Mouse (Mus musculus) erythroblast, embryonic 14.5 days (primary cell): ENCODE data around the gene Ric3. TPM values are rescaled to one million over a fixed set of nuclear protein-coding genes. Genes with fewer than 3 reads are reported as not detected.
A peak's percentile ranks its signal among the peaks of the same experiment; 100 is the strongest.
"Not testable (repeated sequence)": the region's sequence is repeated elsewhere in the genome, so short reads cannot be mapped to it uniquely, and the experiment has no call there.

Source experiments
- H3K27me3 ChIP-seq: 2 replicates; pipeline ENCODE4 v1.6.1; 2012; ENCODE audit warnings: inconsistent platforms; ENCODE audit not compliant: control insufficient read depth
- H3K36me3 ChIP-seq: 2 replicates; pipeline ENCODE4 v1.6.1; 2012; ENCODE audit warnings: mild to moderate bottlenecking, inconsistent platforms; ENCODE audit not compliant: control insufficient read depth
- H3K4me1 ChIP-seq: 2 replicates; pipeline ENCODE4 v1.6.1; 2012; ENCODE audit warnings: inconsistent platforms; ENCODE audit not compliant: control insufficient read depth
- H3K4me3 ChIP-seq: replicated peaks from 2 replicates; pipeline ENCODE3; 2012; ENCODE audit warnings: moderate library complexity, mild to moderate bottlenecking, inconsistent platforms
- H3K9me3 ChIP-seq: 2 replicates; pipeline ENCODE4 v1.6.1; 2012; ENCODE audit warnings: low read length, inconsistent platforms, mixed read lengths; ENCODE audit not compliant: control insufficient read depth
- GATA1 ChIP-seq: IDR thresholded peaks from 2 replicates; pipeline ENCODE4 v1.6.1; 2012; ENCODE audit warnings: low read length, inconsistent platforms, mixed read lengths
- TAL1 ChIP-seq: IDR thresholded peaks from 3 replicates; pipeline ENCODE4 v1.6.1; 2012; ENCODE audit warnings: low read length, inconsistent platforms, mixed read lengths
- polyA plus RNA-seq: library from polyadenylated mRNA; stranded (reverse); fragments of >175 nt; gene quantifications from 2 replicates; pipeline ENCODE4 v1.2.3, GENCODE M21; 2012

The Ric3 gene
- polyA plus RNA-seq, 1 experiment, result 0.07 TPM

DNA sequence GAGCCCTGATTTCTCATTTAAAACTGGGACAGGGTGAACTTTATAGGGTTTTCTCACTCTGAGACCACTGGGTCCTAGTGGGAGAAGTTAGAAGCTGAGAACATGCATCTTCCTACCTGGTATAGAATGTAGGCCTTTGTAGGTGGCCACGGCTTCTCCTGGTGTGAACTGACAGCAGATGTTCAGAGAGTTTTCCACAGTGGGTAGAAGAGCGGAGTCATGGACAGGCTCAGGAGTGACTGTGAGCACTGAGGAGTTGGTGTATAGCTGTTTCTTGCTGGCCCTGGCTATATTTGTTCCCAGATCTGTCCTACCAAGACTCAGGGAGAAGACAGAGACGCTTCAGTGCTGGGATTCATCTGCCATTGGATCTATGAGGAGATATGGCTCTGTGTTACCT, 18.0 kb upstream of the Ric3 start:
- Histone ChIP-seq H3K4me1 (peaks cover 16% of the 10 kb centered on the region), H3K27me3 (no peaks in the 10 kb centered on the region), H3K36me3 (no peaks in the 10 kb centered on the region), H3K4me3 (no peak overlapping the region), H3K9me3 (no peaks in the 10 kb centered on the region)
- TF ChIP-seq GATA1 (no peak), TAL1 (no peak)

DNA sequence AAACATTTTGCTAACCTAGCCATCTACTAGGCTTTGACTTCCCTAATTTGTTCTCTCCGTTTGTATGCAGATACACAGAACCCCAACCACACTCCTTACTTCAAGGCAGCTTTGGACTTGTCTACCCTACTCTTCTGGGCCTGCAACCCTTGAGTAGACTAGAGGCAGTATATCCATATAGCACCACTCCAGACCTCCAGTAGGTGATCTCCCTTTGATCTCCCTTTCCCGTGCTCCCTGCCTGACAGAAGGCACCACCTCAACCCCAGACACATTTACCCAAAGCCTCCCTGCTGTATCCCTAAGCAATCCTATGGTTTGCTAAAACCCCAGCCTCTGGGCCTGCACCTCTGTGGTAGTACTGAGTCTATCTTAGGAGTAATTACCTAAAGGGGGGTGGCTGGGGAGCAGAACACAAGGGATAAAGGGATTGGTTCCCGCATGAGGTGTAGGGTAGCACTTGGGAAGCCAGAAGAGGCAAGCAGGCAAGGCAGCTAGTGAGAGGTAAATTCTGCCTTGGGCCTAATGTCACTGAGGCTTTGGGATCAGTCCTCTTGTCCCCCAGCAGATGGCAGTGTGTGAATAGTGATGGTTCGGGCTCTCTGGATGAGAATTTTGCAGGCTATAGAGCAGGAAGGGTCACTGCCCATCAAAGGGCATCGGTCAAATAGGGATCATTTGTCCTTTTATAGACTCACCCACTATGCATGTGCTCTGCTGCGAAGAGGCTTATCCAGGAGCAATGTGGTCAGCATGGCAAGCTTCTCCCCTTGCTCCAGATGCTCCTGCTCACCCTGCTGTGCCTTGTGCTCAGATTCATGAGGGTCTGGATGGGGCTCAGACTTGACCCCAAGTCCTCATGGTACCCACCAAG, 15.3 kb upstream of the Ric3 start:
- peaks cover 8% of the 10 kb centered on the region for H3K4me1 ChIP-seq

DNA sequence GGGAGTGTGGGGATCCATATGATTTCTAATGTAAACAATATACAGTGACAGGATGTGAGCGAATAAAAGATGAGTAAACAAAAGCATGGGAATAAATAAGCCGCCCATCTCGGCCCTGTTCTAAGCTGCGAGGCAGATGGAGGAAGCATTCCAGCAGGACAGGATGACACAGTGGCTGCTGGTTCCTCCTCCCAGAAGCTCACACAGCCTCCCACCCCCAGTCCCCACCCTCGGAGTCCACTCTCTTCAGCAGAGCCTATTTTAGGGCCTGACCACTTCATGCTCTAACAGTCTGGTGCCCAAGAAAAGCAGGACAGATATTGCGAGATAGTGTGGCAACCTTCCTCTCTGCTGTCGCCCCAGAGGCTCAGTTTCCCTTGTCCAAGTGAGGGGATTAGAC, 14.1 kb upstream of the Ric3 start:
- Histone ChIP-seq H3K4me1 (peaks cover 8% of the 10 kb centered on the region), H3K36me3 (no peaks in the 10 kb centered on the region), H3K27me3 (peaks cover 4% of the 10 kb centered on the region; the same call in 1 of the 2 replicates), H3K4me3 (no peak overlapping the region), H3K9me3 (no peaks in the 10 kb centered on the region)
- TF ChIP-seq TAL1 (no peak), GATA1 (no peak)

More for the DNA sequence above, 15.3 kb upstream of the Ric3 start:
- TF ChIP-seq GATA1 (no peak), TAL1 (no peak)
- no peaks in the 10 kb centered on the region for H3K36me3 ChIP-seq
- H3K4me3 ChIP-seq, result no peak overlapping the region
- H3K27me3 ChIP-seq, result peaks cover under 1% of the 10 kb centered on the region; the same call in 1 of the 2 replicates
- H3K9me3 ChIP-seq, result no peaks in the 10 kb centered on the region

DNA sequence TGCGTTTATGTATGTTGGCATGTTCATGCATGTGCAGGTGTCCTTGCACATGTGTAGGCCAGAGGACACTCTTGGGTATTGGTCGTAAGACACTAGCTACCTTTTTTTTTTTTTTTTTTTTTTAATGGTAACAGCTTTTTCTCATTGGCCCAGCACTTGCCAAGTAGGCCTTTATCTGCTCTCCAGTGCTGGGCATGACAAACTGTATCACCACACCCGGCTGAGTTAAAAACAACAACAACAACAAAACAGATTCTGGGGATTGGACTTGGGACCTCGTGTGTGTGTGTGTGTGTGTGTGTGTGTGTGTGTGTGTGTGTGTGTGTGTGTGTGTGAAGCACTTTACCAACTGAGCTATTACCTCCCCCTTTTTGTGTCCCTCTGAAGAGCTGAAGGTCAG, 13.5 kb upstream of the Ric3 start:
- H3K4me1 ChIP-seq, result peaks cover 8% of the 10 kb centered on the region
- TF ChIP-seq TAL1 (no peak), GATA1 (no peak)
- H3K9me3 ChIP-seq, result no peaks in the 10 kb centered on the region
- H3K27me3 ChIP-seq, result peaks cover 4% of the 10 kb centered on the region; the same call in 1 of the 2 replicates
- H3K36me3 ChIP-seq, result no peaks in the 10 kb centered on the region
- H3K4me3 ChIP-seq, result no peak overlapping the region

DNA sequence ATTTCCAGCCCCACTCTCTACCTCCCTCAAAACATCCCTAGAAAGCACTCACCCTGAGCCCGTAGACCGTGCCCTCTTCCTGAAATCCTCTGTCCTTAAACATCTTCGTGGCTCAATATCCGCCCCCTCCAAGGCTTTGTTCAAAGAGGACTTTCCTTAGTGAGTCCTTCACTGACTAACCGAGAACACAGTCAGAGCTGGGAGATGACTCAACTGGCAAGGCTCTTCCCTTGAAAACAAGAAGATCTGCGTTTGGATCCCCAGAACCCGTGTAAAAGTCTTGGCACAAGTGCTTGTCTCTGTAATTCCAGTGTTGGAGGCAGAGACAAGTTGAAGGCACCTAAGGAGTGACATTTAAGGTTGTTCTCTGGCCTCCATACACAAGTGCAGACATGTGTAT, 11.2 kb upstream of the Ric3 start:
- no peak for TF ChIP-seq GATA1
- TF ChIP-seq TAL1, result no peak
- H3K4me3 ChIP-seq, result no peak overlapping the region
- H3K27me3 ChIP-seq, result peaks cover 6% of the 10 kb centered on the region; the same call in 1 of the 2 replicates
- H3K4me1 ChIP-seq, result peaks cover 7% of the 10 kb centered on the region
- H3K9me3 ChIP-seq, result no peaks in the 10 kb centered on the region
- no peaks in the 10 kb centered on the region for H3K36me3 ChIP-seq

DNA sequence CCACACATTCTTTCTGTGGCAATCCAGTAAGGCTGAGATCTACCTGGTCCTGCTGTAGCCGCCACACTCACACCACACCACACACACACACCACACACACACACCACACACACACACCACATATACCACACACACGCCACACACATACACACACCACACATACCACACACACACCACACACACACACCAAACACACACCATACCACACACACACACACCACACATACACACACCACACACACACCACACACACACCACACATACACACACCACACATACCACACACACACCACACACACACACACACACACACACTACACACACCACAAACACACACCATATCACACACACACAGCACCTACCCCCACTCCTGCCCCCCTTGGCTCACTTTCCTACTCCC, 8.2 kb upstream of the Ric3 start:
- H3K4me1 ChIP-seq, H3K9me3 ChIP-seq, H3K36me3 ChIP-seq, H3K27me3 ChIP-seq, H3K4me3 ChIP-seq: not testable (repeated sequence)

DNA sequence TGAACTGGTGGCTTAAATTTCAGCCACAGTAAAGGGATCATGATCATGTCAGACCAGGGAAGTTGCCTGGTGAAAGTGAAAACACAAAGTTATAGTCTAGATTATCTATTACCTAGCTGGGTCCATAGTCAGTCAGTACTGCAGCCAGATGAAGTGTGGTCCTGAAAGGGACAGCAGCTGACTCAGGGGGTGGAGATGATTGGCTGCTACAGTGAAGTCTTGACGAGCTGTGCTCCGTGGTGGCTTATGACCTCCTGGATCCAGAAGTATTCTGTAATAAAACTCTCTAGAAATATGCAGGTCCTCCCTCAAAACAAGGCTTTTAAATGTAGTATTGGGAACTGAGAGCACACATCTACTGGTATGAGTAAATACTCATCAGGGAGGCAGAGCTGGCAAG, 3.8 kb upstream of the Ric3 start:
- H3K9me3 ChIP-seq, result no peaks in the 10 kb centered on the region
- H3K27me3 ChIP-seq, result peaks cover 33% of the 10 kb centered on the region
- no peak for TF ChIP-seq GATA1
- no peak for TF ChIP-seq TAL1

DNA sequence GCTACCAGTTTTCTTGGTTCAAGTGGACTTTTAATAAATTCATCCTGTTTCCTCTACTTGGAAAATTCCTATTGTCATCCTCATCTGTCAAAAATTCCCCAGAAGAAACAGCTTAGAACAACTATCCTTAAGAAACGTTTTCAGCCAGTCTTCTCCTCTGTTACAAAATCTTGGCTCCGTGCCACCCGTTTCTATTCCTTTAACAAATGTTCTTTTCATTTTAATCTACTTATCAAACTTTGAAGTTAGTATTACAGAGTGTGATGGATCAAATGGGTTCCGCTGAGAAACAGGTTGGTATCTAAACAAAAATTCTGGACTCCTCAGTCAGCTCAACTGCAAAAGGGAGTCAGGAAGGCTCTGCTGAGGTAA, 668 bp upstream of the Ric3 start:
- TF ChIP-seq TAL1 (no peak), GATA1 (no peak)
- Histone ChIP-seq H3K36me3 (no peaks in the 10 kb centered on the region), H3K4me3 (no peak overlapping the region), H3K27me3 (peaks cover 31% of the 10 kb centered on the region), H3K4me1 (peaks cover 8% of the 10 kb centered on the region), H3K9me3 (no peaks in the 10 kb centered on the region)

More for the DNA sequence above, 3.8 kb upstream of the Ric3 start:
- Histone ChIP-seq H3K4me3 (no peak overlapping the region), H3K4me1 (peaks cover 8% of the 10 kb centered on the region), H3K36me3 (no peaks in the 10 kb centered on the region)

DNA sequence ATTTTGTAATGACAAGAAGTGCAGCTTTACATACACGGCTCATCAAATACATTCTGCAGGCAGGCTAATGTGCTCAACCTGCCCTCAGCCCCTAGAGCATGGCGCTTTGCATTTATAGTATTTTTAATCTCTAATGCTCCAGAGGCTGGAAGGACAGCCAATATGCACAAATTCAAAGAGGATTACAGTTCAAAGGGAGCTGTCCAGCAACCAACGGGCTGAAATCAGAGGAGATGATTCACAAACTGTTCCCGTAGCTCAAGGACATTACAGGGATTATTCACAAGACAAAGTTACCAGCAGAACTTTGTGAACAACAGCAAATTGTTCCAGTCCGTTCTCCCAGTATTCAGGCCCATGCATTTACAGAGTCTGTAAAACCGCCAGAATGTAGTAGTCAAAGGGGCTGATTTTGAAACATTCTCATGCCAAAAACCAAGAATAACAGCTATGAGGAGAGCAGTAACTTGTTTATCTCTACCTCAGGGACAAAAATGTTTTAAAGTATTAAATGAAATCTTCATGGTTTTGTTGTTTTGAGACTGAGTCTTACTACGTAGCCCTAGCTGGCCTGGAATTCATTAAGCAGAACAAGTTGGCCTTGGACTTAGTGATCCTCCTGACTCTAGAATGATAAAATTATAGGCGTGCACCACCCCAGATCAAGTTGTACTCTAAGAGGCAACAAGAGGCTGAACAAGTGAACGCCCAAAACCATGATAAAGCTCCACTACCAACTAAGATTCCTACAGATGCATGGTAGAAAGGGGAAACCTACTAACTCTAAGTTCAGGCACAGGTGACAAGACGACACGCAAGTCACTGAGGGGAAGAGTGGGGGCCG, 640 bp downstream of the Ric3 start:
- H3K4me3 ChIP-seq, result peak overlapping the region; percentile 62
- TF ChIP-seq GATA1 (no peak), TAL1 (no peak)
- peaks cover 31% of the 10 kb centered on the region for H3K27me3 ChIP-seq
- H3K4me1 ChIP-seq, result peaks cover 8% of the 10 kb centered on the region
- no peaks in the 10 kb centered on the region for H3K36me3 ChIP-seq
- H3K9me3 ChIP-seq, result no peaks in the 10 kb centered on the region
